Mouse (Mus musculus) adrenal gland, postnatal 25 days (tissue): Measurements from ENCODE around the gene Cmip. TPM values are rescaled to one million over a fixed set of nuclear protein-coding genes. Genes with fewer than 3 reads are reported as not detected.

Source experiments
- DNase-seq: peaks from one replicate; pipeline ENCODE4 v3.0.0; 2021; ENCODE audit warnings: mixed read lengths
- long read RNA-seq: library from polyadenylated mRNA; stranded (forward); transcript quantifications from one replicate; pipeline ENCODE4 v2.0.0, GENCODE M21; 2021
- total RNA-seq: library from RNA; stranded (reverse); gene quantifications from 2 replicates; pipeline ENCODE4 v1.2.3, GENCODE M21; 2021

Gene Cmip
- 121 and 126 TPM in 2 replicates for total RNA-seq
- long read RNA-seq, full-length matches to known transcripts: 46 of 98 reads
- long read RNA-seq, partial matches to known transcripts: 35 of 98 reads
- long read RNA-seq, other reads (novel, unspliced or antisense): 17 of 98 reads

GRCm38 (mm10) chr8:117257029-117257820, at the start of gene Cmip:
Cmip (plus strand) TSS chr8:117257064.
- DNase-seq: peak; percentile 41

DNA sequence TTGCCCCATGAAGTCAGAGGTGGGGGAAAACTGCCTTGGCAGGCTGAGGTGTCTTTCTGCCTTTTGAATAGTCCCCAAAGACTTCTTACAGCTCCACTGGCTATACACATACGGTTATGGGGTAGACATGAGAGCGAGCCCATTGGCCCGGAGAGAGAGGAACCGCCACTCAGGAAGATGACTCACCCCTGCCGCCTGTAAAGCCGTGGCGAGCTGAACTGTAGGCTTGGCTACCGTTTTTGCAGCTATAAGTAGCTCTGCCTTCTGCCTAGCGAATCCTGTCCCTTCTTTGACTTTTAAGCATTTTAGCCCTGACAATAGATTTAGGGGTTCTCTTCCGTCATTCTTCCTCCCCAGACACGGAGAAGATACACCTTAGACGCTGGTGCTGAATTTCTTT, 47.7 kb upstream of the Cmip start:
- no peak for DNase-seq

- peak; percentile 32 for DNase-seq
These were observed 44.8 kb upstream of the Cmip start for GRCm38 (mm10) chr8:117212100-117212499.

GRCm38 (mm10) chr8:117217724-117218123, 39.1 kb upstream of the Cmip start:
- no peak for DNase-seq

GRCm38 (mm10) chr8:117222396-117222795, 34.5 kb upstream of the Cmip start:
- peak; percentile 38 for DNase-seq

DNA sequence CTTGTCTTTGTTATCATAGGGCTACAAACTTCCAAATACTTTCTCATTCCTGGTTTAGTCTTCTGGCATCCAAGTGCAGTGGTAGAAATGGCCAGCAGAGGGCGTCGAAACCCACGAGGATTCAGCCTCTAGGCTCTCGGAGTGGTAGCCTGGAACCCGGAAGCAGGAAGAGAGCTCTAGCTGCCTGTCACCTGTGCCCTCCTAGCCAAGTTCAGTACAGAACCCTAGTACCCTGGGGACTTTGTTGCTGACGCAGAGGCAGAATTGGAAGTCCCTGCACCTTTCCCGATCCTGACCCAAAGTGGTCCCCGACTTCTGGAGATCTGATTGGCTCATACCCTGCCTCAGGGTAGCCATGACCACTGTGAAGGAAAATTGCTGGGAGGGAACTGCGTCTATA, 32.2 kb upstream of the Cmip start:
- DNase-seq: peak; percentile 88

DNA sequence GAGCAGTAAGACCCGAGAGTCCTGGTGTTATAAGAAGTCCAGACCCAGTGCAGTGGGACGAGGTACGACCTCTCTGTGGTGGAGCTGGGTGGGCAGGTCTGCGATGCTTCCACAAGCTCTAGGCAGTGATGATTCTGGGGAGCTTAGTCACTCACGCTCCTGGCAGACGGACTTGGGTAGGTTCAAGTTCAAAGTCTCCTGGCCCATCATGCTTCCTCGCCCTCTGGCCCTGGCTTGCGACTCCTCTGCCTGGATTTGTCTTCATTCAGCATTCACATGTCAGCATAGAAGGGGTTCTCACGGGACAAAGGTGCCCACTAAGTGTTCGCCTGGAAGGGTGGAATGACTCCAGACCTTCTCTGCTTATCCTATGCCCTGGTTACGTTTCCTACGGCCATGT, 30.6 kb upstream of the Cmip start:
- DNase-seq: no peak

GRCm38 (mm10) chr8:117227339-117227738, 29.5 kb upstream of the Cmip start:
- DNase-seq: no peak

DNA sequence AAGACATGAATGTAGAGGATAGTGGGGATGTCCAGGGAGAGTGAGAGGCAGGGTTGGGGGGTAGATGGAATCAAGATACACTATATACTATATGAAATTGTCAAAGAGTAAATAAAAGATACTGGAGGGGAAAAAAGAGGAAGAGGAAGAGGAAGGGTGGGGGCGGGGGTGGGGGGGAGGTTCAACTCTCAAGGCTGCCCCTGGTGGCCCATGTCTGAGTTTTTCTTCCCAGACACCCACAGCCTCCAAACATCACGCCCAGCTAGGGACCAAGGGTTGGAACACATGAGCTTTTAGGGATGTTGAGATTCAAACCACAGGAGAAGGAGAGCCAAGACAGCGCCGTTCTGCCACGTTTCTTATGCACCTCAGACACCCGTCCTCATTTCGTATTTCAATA, 23.7 kb upstream of the Cmip start:
- no peak for DNase-seq

- no peak for DNase-seq
These were observed 20.3 kb upstream of the Cmip start for GRCm38 (mm10) chr8:117236531-117236930.

- no peak for DNase-seq
These were observed 16.5 kb upstream of the Cmip start for GRCm38 (mm10) chr8:117240326-117240725.

DNA sequence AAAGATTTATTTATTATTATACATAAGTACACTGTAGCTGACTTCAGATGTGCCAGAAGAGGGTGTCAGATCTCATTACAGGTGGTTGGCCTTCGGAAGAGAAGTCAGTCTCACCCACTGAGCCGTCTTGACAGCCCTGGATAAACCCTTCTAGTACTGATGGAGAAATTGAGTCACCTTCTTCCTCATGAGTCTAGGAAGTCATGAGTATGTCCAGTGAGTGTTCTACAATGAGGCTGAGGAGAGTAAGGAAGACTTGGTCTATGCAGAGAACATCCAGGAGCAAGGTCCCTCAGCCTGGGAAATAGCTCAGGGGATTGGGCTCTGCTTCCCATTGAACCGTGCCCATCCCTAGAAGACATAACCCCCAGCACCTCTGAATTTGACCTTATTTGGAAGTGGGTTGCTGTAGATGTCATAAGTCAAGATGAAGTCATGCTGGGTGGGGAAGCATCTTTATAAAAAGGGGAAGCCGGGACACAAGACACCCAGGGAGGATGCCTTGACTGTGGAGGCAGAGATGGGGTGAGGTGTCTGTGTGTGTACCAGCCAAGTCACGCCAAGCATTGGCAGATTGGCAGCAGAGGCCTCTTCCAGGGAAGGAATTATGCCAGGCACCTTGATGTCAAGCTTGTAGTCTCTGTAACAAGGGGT, 15.9 kb upstream of the Cmip start:
- no peak for DNase-seq

GRCm38 (mm10) chr8:117241848-117242247, 15.0 kb upstream of the Cmip start:
- peak; percentile 15 for DNase-seq

GRCm38 (mm10) chr8:117242286-117242685, 14.6 kb upstream of the Cmip start:
- no peak for DNase-seq

DNA sequence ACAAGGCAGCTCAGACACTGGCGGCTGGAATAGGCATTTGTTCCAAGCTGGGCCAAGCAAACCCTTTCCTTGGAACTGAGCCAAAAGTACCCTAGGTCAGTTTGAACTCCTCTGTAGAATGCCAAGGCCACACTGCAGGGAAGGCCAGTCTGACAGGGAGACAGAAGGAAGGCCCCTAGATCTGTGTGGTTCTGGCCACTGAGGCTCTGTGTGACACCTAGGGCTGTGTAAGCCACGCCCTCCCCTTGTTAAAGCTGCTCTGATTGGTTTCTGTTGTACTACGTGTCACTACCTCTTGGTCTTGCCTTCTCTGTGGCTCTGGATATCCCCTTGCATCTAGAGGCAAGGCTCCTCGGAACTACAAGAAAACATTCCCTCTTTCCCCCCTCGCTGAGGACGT, 12.3 kb upstream of the Cmip start:
- peak; percentile 26 for DNase-seq

DNA sequence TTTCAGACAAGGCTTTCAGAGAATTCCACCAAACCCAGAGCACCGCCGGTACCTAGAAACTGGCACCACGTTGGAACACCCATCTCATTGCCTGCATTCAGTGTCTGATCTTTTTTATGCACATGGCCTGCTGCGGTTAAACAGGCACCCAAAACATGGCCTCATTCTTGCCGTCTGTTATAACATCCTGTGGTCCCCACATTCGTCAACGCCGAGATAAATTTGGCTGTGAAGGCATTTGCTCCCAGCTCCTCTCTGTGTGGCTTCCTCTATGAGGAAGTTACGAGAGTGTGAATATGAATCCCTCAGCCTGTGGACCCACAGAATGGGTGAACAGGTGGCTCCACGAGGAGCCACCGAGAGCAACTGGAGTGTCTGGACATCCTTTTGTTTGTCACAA, 8.5 kb upstream of the Cmip start:
- no peak for DNase-seq

DNA sequence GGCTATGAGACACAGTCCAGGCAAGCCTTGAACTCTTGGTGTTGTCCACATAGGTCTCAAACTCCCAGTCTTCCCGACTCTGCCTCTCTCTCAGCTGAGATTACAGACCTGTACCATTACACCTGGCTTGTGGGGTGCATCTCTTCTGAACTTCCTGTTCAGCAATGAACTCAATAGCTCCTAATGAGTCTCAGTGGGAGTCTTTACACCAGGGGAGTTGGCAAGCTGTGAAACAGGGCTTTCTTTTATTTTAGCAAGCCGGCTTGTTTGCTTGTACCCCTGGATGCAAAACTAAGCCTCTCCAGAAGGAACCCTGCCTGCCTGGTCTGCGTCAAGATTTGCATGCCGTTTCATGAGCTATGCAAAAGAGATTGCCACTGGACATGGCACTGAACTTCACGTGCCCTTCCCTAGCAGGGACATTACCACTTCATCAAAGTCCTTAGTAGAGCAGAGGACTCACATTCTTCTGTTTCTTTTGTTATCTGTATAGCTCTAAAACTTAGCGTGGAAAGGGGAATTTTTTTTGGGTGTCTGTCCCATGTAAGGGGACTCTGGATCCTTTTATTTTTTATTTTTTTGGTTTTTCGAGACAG, 5.7 kb upstream of the Cmip start:
- no peak for DNase-seq

GRCm38 (mm10) chr8:117252650-117253049, 4.2 kb upstream of the Cmip start:
- no peak for DNase-seq

DNA sequence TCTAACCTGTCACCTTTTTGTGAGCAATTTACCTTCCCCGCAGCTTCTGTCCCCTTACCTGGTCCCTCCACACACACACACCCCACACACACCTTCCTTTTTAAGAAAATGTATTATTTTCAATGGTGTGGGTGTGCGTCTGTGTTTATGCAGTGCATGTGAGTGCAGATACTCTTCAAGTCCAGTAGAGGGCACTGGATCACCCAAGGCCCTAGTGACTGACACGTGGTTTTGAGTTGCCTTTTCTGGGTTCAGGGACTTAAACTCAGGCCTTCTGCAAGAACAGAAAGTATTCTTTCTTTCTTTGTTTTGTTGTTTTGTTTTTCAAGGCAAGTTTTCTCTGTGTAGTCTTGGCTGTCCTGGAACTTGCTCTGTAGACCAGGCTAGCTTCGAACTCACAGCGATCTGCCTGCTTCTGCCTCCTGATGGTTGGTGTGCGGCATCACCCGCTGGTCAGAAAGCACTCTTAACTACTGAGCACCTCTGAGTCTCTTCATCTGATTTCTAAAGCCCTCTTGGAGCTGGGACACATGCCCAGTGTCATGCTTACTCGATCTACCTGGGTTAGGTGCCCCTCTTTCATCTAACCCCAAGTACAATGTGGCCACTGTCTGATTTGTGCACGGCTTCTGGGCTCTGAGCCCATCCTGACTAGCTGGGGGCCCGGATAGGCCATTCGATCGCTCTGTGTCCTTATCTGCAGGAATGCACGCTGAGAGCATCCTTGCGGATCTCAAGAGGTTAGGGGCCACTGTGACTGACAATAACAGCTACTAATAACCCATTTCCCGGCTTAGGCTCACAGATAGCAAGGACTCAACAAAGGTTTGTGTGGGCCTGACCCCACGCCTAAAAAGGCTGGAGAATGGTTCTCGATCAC, 3.2 kb upstream of the Cmip start:
- no peak for DNase-seq

DNA sequence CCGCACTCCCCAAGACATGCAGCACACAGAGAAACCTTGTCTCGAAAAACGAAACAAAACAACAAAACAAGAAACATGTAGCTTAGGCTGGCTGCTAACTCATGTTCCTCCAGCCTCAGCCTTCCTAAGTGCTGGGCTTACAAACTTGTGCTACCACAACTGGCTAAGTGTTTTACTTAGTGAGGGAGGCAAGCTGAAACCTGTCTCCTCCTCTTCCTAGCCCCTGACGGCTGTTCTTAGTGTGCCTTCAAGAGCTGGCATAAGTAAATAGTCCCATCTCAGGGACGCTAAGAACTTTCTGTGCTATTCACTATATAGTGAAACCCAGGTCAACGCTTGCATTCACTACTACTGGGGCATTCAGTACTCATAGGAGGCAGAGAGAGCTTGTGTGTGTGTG, 2.4 kb upstream of the Cmip start:
- DNase-seq: no peak

DNA sequence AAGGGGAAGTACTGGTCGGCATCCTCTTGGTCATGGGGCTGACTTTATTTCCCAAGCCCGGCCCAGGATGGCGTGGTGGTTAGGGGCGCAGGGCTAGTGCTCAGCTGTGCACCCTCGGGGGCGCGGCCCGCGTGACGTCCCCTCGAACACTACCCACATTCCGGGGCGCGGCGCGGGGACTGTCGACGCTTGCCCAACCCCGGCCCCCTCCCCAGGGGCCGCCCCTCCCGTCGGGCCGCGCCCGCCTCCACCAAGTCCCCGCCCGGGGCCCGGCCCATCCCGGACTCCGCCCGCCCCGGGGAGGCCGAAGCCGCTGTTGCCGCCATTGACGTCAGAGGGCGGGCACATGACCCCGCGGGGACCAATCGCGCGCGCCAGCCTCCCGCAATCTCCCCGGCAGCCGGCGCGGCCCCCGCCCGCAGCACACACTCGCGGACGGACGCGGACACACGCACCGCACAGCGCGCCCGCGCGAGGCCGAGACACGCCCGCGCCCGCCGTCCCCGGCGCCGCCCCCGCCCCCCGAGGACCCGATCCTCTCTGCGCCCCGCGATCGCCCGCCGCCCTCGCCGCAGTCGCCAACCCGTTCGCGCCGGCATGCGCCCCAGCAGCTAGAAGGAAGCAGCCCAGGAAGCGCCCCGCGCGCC, 449 bp upstream of the Cmip start:
- peak; percentile 97 for DNase-seq
